Mouse (Mus musculus): ENCODE data around the gene Zmynd10.

Zmynd10 gene

DNA sequence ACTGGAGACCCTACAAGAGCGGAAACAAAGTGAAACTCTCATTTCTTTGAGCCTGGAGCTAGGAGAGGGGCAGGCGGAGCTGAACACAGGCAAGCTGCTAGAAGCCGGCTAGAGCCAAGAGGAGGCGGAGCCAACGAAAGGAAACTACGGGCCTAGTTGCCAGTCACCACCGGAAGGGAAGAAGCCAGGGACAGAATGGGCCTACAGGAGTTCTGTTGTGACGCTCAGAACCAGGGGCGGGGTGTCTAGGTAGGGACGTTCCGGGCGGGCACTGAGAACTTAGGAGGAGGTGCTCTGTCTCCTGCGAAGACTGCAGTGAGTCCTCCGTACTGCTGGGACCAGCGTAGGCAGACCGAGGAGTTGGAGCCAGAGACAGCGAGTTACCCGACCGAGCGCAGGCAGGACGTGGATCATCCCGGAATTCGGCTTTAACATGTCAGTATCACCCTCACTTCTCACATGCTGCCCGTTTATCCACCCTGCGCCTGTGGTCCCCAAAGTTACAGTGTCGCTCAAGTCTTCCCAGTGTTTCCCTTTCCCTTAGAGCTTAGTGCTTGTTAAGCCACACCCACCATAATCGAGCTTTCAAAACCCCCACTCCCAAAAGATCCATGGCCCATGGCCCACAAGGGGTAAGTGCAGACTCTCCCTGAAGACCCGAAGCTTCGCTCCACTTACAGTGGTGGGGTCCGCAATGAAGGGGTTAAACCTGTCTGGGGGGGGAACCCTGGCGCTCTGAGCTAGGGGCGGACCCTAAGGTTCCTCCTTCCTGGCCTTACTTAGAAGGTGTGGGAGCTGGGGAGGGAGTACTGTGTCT is 33.6 kb downstream of the Zmynd10 start, which contains the start of gene Hyal3:
TSS of gene Hyal3 (plus strand) at position 318 of the 817 bp plus-strand sequence.
- peak; percentile 94 for DNase-seq

- no peak for DNase-seq
Measured at GRCm38 (mm10) chr9:107581584-107581983, 34.5 kb downstream of the Zmynd10 start.

DNA sequence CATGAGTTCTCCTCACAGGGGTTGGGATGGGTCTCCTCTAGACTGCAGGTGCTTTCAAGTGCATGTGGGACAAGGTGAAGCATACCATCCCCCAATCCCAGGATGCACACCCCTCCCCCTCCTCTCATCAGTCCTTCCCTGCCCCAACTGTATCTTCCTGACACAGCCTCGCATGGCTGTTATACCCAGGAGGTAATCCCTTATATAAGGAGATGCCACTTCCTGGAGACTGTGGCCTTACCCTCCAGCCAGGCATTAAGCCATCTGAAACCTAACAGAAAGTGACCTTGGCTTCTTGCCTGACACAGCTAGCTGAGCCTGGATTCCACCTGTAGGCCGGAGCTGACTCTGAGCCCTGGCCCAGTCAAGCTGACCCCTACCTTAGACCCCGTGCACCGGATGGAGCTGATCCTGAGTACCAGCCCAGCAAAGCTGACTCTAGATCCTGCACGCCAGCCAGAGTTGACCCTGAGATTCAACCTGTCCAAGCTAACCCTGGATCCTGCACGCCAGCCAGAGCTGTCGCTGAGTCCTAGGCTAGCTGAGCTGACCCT is 35.5 kb downstream of the Zmynd10 start:
- DNase-seq: peak; percentile 29

GRCm38 (mm10) chr9:107583174-107583573 is 36.1 kb downstream of the Zmynd10 start:
- no peak for DNase-seq

DNA sequence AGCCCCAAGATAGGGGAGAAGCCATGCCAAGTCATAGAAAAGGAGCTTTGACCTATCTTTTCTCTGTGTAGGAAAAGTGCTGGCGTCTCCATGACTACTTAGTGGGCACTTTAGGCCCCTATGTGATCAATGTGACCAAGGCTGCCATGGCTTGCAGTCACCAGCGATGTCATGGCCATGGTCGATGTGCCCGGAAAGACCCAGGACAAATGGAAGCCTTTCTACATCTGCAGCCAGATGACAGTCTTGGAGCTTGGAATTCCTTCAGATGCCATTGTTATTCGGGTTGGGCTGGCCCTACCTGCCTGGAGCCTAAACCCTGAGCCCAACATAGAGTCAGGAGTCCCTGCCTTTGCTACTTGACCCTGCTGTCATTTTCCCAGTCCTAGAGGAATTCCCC is 39.4 kb downstream of the Zmynd10 start:
- DNase-seq: no peak

- DNase-seq: peak; percentile 98
Measured at GRCm38 (mm10) chr9:107586974-107587832, 40.1 kb downstream of the Zmynd10 start, which contains the start of gene Ifrd2. TSS of gene Ifrd2 (plus strand) at chr9:107587642.

DNA sequence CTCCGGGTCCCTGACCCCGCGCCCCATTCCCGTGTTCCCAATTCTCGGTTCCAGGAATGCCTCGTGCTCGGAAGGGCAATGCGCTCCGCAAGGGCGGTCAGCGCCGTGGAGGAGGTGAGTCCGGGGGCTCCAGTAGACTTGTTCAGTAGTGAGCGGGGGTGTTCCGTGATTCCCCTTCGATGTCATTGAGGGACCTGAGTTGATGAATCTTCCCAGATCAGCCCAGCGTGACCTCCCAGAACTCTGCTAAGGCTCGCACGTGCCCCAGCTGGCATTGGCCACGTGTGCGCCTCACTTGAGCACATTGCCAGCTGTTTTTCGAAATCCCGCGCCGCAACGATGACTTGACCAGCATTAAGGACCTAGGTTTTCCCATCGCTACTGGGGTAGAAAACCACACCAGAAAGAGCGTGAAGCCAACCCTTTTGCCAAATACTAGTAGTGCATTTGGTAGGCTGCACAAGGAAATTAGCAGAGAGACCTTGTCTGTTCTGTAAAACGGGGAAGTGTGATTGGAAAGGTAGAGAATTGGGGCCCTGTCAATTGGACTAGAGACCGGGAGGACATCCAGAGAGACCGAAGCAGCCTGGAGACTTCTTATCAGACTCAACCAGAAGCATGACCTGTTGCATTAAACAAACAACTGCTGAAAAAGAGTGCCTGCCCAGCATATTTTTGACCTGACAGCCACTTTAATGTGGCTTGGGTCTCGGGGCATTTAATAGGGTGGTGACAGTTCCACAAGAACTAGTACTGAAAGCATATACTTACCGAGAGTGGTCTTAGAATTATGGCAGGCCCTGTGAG is 40.9 kb downstream of the Zmynd10 start:
- peak; percentile 71 for DNase-seq

GRCm38 (mm10) chr9:107590058-107590772 is 43.1 kb downstream of the Zmynd10 start:
- DNase-seq: peak; percentile 55

- no peak for DNase-seq
Measured at GRCm38 (mm10) chr9:107590773-107591060, 43.6 kb downstream of the Zmynd10 start.

- DNase-seq: no peak
Measured at GRCm38 (mm10) chr9:107593101-107593976, 46.2 kb downstream of the Zmynd10 start.

DNA sequence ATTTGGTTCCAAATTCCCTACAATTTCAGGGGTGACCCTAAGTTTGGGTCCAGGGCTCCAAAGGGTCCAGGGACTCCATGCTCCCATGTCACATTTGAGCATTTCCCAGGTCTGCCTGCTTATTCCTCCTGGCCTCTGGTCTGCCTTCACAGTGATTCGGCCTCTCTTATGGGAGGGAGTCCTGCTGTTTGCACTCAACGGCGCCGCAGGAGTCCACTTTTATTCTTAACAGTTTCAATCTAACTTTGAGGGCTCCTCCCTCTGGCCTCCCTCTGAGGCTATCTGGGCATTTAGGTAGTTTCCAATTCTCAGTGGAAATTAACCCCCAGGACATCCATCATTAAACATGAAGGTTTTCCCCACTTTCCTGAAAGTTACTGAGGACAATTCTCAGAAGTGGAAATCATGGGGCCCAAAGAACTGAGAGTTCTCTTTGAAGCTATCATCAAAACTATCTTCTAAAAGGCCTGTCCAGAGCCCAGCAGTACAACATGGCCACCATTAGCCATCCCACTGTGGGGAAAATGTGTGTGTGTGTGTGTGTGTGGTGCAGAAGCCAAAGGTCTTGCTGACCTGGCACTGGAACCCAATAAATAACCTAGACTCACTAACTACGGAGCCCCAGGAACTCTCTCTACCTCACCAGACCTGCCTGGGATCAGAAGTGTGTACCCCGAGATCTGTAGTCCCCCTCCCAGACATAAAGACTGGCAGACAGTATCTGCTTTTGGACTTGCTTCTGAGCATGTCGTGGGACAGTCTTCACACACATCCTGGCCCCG is 47.4 kb downstream of the Zmynd10 start:
- DNase-seq: no peak

GRCm38 (mm10) chr9:107596619-107597569 is 49.8 kb downstream of the Zmynd10 start:
- peak; percentile 41 for DNase-seq

GRCm38 (mm10) chr9:107598385-107598784 is 51.3 kb downstream of the Zmynd10 start:
- DNase-seq: no peak

DNA sequence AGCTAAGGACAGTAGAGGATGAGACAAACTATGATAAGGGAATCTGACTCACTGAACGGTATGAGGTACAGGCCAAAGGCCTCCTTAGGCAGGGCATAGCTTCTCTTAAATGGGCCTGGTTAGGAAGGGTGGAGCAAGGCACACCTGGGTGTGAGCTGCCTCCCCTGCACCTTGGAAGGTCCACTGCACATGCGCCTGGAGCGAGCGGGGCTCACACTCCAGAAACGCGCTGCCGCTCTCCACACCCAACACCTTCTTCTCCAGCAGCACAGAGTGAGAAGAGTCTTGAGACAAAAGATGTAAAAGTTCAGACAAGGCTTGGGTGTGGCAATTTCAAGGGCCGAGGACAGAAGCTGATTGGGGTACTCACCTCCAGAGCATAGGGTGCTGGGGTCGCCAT is 52.3 kb downstream of the Zmynd10 start:
- DNase-seq: no peak

- peak; percentile 63 for DNase-seq
Measured at GRCm38 (mm10) chr9:107599842-107600241, 52.7 kb downstream of the Zmynd10 start.

- DNase-seq: peak; percentile 47
Measured at GRCm38 (mm10) chr9:107600745-107601144, 53.6 kb downstream of the Zmynd10 start.

All from kidney, postnatal 10 days (tissue).